15 mouse cellular contexts compared by ENCODE assay signal in the genomic region with DNA sequence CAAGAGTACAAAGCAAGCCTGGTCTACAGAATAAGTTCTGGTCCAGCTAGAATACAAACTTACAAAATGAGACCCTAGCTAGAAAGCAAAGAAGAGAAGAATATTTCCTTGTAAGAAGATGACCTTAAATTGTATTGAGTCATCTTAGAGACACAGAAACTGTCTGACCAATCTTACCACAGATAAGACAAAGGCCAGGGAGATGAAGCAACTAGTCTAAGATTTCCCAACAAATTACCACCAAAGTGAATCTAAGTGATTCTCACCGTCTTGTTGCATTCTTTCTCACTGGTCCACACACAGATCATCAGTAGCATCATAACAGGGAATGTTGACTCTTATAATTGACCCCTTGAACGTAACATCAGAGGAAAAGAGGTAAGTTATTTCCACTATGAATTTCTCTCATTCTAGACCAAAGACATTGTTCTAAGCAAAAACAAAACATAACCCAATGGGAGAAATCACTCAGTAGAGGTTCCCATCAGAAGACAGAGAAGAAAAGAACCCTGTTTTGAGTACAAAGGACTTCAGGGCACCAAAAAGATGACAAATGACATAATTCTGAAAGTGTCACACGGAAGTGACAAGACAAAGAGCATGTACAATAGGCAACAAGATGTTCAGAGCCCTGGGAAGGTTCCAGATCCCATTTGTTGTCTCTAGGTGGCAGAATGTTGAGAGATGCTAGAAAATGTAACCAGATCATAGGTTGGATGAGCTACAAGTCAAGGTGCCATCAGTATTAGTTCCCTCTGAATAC.
"Had no signal": no experiment of that assay in that cellular context is flagged by ENCODE, and none has a peak within 500 bp of the region (broad histone marks: within the 10 kb centered on the region; RNA-seq: fewer than 3 reads in every experiment).

No protein-coding gene starts in this region.

- DNase-seq: kidney, adult 18-20 months; kidney, adult 9 months; kidney, postnatal 14 days; kidney, postnatal 4 days; liver, embryonic 13.5 days; lung, adult 2 months; right cerebral cortex, adult 18-20 months; right cerebral cortex, postnatal 14 days; right cerebral cortex, postnatal 4 days; thymus, adult 2 months; thymus, postnatal 14 days; thymus, postnatal 4 days had no signal

- H3K4me3 ChIP-seq: liver, embryonic 13.5 days; midbrain, embryonic 13.5 days had no signal

- H3K27me3 ChIP-seq: liver, embryonic 13.5 days; midbrain, embryonic 13.5 days had no signal

- ATAC-seq: intestine, embryonic 16.5 days; midbrain, embryonic 13.5 days; midbrain, embryonic 16.5 days had no signal

- H3K36me3 ChIP-seq: liver, embryonic 13.5 days; midbrain, embryonic 13.5 days had no signal
